Mouse (Mus musculus) urinary bladder, postnatal 14 days (tissue): ENCODE measurements around the gene Bbip1.
A peak's percentile ranks its signal among the peaks of the same experiment; 100 is the strongest.
"Not testable (repeated sequence)": the region's sequence is repeated elsewhere in the genome, so short reads cannot be mapped to it uniquely, and the experiment has no call there.

ENCODE experiments used
- DNase-seq: peaks from one replicate; pipeline ENCODE4 v3.0.0; 2021; ENCODE audit warnings: low spot score

Bbip1 gene

DNA sequence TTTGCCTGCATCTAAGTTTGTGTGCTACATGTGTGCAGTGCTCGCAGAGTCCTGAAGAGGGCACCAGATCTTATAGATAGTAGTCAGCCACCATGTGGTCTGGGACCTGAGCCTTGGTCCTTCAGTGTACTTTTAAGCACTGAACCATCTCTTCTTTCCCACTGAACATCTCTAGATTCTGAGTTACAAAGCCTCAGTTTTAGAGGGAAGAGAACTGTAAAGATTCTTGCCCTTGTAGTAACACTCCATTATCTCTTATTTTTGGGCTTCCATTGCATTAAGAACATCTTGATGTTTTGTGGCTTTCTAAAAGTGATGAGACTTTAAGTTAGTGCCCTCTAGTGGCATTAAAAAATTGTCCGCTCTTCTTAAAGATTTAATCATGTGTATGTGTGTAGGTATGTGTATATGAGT lies 19.1 kb downstream of the Bbip1 start:
- DNase-seq: no peak

DNA sequence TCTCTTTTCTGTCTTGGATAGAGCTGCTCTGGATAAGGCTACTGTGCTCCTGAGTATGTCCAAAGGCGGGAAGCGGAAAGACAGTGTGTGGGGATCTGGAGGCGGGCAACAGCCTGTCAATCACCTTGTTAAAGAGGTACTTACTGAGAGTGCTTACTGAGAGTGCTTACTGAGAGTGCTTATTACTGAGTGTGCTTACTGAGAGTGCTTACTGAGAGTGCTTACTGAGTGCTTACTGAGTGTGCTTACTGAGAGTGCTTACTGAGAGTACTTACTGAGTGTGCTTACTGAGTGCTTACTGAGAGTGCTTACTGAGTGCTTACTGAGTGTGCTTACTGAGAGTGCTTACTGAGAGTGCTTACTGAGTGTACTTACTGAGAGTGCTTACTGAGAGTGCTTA lies 22.4 kb downstream of the Bbip1 start:
- DNase-seq: not testable (repeated sequence)

DNA sequence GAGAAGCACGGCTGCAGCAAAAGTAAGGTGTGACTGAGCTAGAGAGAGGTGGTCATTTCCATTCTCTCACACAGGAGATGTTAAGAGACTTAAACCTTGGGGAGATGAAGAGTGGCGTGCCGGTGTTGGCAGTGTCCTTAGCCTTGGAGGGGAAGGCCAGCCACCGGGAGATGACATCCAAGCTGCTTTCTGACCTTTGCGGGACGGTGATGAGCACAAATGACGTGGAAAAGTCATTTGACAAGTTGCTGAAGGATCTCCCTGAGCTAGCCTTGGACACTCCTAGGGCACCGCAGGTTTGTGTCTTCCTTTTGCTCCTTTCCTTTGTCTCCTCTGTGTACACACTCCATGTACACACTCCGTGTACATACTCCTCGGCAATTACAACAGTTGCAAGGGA lies 24.9 kb downstream of the Bbip1 start:
- no peak for DNase-seq

DNA sequence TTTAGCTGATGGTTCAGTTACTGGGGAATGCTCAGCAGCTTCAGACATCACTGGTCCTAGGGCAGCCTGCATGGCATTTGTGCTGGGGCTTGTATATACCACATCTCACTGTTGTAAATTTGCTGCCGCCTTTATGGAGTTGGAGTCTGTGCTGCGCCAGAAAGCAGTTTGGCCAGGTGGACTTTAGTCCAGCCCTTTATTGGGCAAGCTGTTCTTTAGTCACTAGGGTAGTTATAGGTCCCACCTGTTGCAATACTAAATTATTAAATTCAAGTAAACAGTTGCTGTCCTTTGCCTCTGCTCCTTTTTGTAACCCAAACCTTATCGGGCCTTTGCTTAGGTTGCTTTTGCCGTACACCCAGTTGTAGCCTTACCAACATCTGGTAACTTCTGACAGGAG lies 29.5 kb downstream of the Bbip1 start:
- DNase-seq: no peak

DNA sequence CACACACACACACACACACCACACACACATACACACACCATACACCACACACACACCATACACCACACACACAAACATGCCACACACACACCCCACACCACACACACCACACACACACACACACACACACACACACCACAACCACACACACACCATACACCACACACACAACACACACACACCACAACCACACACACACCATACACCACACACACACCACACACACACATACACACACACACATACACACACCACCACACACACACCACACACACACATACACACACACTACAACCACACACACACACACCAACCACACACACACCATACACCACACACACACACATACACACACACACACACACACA lies 37.7 kb downstream of the Bbip1 start:
- not testable (repeated sequence) for DNase-seq

DNA sequence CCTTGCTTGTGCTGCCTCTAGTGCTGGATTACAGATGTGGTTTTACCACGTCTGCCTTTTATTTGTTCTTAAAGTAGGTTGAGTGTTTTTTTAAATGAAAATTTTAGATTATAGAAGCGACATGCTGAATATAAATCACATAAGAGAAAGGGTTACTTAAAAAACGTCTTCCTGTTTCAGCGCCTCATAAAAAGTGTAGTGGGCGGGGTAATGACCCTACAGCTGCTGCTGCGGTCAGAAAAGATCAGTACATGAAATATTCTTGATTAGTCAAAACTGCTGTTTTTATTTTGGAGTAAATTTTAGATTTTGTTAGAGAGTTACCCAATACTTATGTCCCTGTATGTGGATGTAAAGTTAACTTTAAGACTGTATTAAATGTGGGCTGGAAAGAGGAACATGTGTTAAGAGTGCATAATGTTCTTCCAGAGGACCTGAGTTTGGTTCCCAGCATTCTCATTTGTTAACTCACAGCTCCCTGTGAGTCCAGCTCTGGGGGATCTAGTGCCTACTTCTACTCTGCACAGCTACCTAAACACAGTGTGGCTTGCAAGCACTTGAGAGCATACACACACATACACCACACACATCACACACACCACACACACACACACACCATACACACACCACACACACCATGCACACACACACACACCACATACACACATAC lies 38.3 kb downstream of the Bbip1 start:
- no peak for DNase-seq

DNA sequence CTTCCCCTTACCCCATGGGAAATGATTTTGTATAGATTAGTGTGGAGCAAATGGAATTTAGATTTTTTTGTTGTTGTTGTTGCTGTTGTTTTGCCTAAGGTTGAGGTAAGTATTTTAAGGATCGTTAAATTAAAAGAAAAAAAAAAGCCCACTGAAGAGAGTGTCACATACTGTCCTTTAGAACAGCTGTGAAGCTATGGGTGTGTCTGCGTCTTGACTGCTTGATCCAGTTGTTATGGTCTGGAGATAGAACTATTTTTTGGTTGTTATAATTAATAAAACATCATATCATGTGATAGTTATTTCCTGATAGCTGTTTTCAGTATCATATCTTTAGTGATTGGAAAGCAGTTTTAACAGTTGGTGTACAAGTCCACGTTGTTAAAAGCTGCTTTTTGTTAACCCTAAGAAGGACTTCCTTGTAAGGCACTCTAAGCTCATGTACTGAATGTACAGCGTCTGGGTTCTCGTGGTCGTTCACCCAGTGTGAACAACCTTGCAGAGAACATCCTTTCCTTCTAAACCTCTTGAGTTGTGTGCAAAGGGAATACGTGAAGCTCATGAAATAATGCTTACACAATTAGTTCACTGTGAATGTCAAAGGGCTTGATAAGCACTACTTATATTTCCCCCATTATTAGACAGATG lies 39.5 kb downstream of the Bbip1 start:
- no peak for DNase-seq

DNA sequence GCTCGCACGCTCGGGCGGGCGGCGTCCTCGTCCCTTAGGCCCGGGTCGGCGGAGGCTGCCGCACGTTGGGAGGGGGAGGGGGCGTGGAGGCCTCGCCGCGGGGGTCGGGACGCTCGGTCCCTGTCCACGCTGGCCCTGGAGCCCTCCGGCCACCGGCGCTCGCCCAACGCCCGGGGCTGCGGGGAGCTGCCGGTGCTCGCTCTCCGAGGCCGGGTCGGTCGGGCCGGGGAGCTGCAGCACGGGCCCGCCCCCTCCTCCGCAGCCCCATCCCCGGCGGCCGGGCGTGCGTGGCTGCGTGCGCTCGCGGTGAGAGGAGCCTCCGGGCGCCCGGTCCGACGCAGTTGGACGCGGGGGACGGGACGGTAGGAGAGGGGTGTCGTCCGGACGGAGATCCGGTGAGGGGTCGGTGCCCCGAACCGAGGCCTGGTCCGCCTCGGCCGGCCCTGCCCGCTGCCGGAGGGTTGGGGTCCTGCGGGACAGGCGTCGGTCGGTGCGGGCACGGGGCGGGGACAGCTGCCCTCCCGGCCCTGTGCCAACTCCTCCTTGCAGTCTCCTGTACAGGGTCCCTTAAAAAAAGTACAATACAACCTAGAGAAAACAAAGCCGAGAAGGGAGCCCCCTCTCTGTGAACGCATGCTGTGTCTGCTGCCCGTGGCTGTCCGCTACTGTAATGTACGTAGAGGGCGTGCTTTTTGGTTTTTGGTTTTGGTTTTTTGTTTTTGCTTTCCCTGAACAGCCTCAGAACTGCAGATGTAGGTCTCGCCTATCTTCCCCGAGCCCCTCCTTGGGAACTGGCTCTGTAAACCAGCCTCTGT lies 40.7 kb downstream of the Bbip1 start:
- DNase-seq: peak; percentile 56

DNA sequence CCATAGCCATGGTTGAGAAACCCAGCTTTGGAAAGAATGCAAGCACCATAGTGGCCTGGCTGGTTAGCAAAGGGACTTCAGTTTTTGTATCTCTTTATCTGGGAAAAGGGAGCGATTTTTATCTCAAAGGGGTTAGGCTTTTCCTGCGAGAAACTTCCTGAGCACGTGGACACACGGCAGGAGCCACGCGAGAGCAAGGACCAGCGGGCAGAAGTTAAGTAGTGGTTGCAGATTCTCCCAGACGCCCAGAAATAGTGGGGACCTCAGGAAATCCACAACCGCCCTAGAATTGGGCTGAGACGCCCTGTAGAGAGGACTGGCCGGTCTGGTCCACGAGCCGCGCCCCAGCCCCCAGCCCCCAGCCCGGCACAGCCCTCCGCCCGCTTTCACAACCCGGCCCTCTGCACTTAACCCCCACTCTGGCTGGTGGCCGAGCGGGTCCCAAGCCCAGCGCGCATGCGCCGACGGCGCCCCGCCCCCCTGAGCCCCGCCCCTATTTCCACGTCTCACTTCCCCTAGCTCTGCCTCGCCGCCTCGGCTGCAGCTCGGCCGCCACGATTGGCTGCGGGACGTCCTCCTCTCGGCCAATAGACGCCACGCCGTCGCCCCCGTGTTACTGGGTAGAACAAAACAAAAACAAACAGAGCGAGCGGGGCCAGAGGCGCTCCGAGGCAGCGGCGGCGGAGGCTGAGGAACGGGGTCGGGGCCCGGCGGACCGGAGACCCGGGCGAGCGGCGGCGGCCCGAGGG lies 41.5 kb downstream of the Bbip1 start:
- DNase-seq: peak; percentile 96

DNA sequence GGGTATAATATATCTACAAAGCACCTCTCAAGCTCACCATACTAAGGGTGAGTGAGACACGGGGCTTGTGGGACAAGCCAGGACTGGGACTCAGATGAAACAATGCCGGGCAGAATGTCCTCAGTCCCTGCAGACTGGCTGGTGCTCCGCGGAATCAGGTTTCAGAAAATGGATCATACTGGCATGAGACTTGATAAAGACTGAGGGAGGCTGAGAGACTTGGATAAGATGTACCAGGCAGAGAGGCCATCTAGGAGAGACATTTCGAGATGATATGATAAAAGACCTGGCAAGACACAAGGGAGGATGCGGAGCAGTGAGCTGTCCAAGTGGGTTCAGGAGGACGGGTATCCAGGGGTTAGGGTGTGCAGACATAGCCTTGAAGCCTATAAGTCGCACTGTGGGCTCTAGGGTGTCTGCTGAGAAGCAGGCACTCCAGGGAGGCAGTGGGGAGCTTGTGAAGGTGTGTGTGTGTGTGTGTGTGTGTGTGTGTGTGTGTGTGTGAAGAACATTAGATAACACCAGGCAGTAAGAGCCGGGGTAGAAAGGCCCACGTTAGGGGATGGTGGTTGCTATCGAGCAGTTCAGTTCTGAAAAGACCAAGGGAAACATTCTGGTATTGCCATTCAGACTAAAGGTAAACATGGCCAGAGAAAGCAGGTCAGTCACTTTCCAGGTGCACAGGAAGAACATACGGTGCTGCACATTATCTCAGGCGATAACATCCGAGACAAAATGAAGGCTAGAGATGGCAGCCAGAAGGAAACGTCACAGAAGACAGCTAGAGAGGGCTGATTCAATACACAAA lies 42.3 kb downstream of the Bbip1 start:
- no peak for DNase-seq

DNA sequence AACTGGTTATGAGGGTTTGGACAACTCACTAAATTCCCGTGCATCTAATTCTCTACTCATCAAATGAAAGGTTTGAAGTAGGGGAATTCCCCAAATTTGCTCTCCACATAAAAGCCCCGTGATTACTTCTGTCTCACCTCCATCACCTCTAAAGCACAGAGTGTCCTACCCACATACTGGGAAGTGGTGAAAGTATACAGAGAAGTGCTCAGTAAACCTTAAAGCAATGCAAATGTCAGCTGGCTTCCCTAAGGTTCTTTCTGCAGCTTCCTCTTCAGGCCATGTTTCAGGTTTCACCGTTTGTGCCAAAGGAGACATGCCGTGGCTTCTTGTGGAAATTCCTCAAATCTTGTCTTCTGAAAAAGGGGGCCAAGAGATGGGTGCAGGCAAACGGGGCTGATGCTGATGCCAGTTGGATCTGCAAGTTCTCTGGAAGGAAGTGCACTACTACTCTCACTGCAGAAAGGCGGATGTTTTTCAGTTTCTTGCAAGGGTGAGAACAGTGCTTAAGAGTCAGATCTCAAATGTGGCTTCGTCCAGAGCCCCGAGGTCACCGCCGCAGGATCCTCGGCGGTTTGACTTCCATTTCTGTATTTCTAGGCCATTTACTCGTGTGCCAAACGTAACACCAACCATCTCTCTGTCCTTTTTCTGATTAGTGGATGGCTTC lies 44.4 kb downstream of the Bbip1 start:
- no peak for DNase-seq

DNA sequence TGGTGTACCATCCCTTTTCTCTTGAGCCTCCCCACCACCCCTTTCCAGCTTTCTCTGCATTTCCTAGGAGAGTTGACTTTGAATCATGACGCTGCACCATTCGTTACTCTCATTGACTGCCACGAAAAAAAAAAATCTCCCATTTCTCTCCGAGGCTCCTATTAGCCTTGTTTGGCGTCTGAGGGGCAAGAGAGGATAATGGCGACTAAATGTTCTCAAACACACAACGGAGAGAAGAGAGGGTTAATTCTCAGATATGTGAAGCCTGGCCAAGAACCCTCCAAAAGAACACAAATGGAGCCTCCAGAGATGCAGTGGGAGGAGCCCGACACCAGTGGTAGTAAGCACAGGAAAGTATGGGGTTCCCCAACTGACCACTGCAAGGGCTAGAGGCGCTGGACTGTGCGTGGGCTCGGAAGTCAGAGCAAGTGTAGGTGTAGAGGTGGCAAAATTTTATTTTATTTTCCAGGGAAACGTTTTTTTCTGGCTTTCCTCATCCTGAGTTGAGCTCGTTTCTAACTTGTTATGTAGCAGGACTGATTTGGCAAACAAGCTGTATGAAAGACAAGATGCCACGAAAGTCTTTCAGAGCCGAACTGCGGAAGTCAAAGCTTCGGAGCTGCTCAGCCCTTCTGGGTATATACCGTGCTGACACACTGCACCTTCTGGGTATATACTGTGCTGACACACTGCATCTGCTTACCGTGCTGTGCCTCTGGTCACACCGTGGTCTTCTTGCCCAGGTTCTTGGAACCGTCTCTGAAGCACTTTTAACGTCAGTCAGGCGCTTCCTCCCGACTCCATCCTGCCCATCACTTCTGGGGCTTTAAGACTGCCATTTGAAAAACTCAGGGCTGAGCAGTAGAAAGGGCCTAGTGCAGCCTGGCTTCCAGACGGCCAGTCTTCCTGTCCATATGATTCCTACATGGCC lies 45.2 kb downstream of the Bbip1 start:
- no peak for DNase-seq

DNA sequence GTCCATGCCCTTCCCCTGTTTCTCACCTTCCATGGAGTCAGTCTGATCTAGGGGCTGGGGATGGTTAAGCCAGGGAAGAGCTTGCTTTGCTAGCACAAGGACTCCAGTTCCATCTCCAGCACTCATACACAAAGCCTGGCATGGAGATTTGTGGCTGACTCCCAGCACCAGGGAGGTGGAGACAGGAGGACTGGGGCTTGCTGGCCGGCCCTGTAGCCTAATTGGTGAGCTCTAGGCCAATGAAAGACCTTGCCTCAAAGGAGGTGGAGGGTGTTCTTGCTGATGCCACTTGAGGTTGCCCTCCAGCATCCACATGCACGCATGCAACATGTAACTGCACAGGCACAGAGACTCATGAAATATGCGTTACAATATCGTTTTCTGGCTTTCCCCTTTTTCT lies 45.9 kb downstream of the Bbip1 start:
- DNase-seq: no peak

DNA sequence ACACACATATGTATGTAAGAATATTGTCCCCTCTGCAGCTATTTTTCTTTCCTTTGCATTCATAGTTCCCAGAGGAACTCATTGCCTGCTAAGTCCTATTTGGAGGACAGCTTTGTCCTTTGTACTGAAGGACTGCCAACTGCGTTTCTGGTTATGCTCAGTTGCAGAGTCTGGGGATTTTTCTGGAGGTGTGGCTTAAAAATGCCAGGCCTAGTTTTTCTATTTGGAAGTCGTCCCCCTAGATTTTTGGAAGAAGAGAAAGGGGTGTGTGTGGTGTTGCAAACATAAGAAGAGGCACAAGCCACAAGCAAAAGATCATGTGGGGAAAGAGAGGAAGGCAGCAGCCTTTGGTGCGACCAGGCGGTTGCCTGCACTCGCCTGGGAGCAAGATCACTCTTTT lies 46.4 kb downstream of the Bbip1 start:
- DNase-seq: no peak

DNA sequence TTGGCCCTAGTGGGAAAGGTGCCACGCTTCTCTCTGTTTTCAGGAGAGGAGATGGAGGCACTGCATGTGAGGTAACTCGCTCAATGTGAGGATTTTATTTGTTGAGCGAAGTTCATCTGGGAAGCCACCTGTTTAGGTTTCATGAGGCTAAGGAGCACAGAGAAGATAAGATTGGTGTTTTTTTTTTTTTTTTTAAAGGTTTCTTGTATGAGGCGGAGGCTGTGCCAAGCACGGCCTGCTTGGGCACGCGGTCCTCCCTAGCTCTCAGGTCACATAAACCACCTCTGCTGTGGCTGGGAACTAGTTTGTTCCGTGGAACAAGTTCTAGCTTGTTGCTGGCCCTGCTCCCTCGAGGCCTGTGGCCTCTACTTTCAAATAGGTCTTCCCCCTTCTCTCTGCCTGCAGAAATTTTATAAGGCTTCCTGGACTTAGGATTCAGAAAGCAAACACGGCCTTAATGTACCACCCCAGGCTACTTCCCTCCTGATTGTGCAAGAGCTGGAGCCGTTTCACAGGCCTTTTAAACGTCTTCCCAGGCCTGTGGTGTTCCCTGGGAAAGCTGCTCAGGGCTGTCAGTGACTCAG lies 49.8 kb downstream of the Bbip1 start:
- peak; percentile 82 for DNase-seq

DNA sequence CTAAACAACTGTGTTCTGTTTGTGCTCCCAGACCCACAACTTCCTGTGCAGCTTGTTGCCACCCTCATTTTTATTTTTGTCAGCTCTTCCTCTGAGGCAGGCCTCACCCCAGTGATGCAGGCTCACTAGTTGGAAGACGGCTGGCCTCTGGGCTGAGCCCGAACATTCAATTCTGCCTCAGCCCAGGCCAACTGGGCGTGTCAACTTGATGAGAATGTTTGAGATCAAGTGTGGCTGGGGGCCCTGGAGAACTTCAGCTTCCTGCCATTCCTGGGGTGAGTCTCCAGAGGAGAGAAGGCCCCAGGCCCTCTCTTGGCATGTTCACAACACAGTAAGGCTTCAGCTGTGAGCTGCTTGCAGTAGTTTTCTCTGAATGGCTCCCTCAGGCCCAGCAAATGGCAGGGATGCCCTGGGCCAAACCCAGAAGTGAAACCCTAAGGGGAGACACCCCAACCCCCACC lies 50.7 kb downstream of the Bbip1 start:
- DNase-seq: peak; percentile 66

DNA sequence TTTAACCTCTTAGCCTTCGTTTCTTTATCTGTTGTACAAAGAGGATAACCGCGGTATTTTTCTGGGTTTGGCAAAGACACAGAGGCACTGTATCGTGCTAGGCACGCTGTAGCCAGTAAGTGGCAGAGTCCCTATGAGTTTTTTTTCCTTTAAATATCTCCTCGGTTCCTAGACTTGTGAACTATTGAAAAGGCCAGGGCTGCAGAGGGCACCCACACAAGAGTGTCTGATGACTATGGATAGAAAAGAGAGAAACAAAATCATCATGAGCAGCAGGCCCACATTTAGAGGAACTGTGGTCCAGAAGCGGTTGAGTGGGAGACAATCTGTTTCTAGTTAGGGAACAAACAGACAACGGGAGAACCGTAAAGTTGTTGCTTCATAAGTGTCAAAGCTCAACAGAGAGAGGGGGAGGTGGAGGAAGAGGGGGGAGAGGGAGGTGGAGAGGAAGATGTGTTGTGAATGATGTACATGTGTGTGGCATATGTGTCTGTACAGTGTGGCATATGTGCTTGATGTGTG lies 51.5 kb downstream of the Bbip1 start:
- DNase-seq: no peak

DNA sequence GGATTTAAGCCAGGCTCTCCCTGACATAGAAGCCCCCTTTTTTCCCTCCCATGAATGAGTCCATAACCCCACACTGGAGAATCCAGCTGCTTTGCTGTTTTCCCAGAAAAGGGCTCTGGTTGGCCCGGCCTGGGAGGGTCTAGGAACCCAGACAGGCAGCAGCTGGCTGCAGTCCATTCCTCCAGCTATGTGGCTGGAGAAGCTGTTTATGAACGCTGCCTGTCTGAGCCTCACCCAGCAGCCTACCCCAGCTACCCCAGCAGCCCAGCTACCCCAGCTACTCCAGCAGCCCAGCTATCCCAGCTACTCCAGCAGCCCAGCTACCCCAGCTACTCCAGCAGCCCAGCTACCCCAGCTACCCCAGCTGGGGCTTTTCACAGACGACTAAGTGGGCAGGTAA lies 52.4 kb downstream of the Bbip1 start, which contains the start of gene Pdcd4:
Gene Pdcd4, plus strand, starts transcription at position 171 of the 400 bp plus-strand sequence.
- DNase-seq: peak; percentile 41

DNA sequence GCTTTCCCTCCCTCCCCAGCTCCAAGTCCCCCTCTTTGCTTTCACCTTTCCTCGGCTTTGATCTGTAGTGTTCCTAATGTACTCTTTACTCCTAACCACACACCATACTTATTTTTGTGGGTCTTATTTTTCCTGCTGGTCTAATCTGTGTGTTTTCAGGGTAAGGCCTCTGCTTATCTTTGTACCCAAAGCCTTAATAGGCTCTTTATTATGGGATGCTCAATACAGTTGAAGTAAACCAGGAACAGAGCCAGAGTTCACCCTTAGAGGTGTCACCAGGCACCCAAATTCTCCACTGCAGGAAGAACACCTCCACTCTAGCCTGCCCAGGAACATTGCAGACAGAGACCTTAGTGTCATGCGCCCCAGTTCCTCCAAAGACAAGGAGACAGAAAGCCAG lies 52.9 kb downstream of the Bbip1 start:
- no peak for DNase-seq
